Mouse (Mus musculus) intestine, embryonic 15.5 days (tissue): ENCODE measurements at regions not wholly inside any gene's neighbourhood (a gene's known extent, or its start where the extent isn't known, plus 50 kb on each side); places are given as distances from the start of the nearest gene placed in this dataset.

Source experiments
- ATAC-seq: fragments of 200-750 bp; cut with Nextera tagmentation; 2 replicates; pipeline ENCODE4 v1.8.0; 2017; ENCODE audit warnings: moderate TSS enrichment, moderate library complexity
- H3K27ac ChIP-seq: fragments of 300-500 bp; sonication (generic); 2 replicates; pipeline ENCODE4 v1.5.1; 2015; ENCODE audit warnings: mild to moderate bottlenecking, inconsistent platforms
- H3K27me3 ChIP-seq: fragments of 300-500 bp; sonication (generic); replicated peaks from 2 replicates; pipeline ENCODE4 v1.6.1; 2015; ENCODE audit warnings: inconsistent platforms
- H3K36me3 ChIP-seq: fragments of 300-500 bp; sonication (generic); 2 replicates; pipeline ENCODE4 v1.6.1; 2015; ENCODE audit warnings: inconsistent platforms
- H3K4me1 ChIP-seq: fragments of 300-500 bp; sonication (generic); replicated peaks from 2 replicates; pipeline ENCODE4 v1.6.1; 2015; ENCODE audit warnings: inconsistent platforms
- H3K4me2 ChIP-seq: fragments of 300-500 bp; sonication (generic); replicated peaks from 2 replicates; pipeline ENCODE4 v1.6.1; 2015; ENCODE audit warnings: mild to moderate bottlenecking, inconsistent platforms
- H3K4me3 ChIP-seq: fragments of 300-500 bp; sonication (generic); replicated peaks from 2 replicates; pipeline ENCODE4 v1.5.1; 2015; ENCODE audit warnings: inconsistent platforms
- H3K9ac ChIP-seq: fragments of 300-500 bp; sonication (generic); 2 replicates; pipeline ENCODE4 v1.6.1; 2015; ENCODE audit warnings: inconsistent platforms
- H3K9me3 ChIP-seq: fragments of 300-500 bp; sonication (generic); 2 replicates; pipeline ENCODE4 v1.6.1; 2016; ENCODE audit warnings: inconsistent platforms
- WGBS: fragments of 180-500 bp; shearing (Covaris S2); methylation state at CpG from one replicate; pipeline ENCODE4 v1.1.7; 2015; 5-methylcytosine and 5-hydroxymethylcytosine counted together

DNA sequence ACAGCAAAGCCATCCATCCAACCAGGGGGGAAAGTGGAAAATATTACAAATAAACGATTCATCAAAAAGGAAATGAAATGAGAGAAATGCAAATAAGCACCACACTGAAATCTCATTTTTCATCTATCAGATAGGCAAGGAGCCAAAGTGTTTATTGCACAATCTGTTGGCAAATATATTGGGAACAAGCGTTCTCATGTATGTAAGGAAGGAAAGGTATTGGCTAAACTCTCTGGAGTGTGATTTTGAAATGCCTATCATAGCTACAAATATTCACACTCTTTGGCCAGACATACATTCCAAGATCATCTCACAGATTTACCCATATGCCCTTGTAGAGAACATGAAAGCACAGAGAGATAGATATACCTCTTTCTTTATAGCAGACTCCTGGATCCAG lies 90.6 kb upstream of the Ppp1r12a start:
- Histone ChIP-seq H3K27me3 (no peaks in the 10 kb centered on the region), H3K4me3 (no peak overlapping the region), H3K9ac (no peak overlapping the region), H3K9me3 (no peaks in the 10 kb centered on the region), H3K4me1 (peaks cover 3% of the 10 kb centered on the region; the same call in 1 of the 2 replicates), H3K4me2 (no peak overlapping the region), H3K36me3 (no peaks in the 10 kb centered on the region), H3K27ac (no peak overlapping the region)
- ATAC-seq = no peak
- 77% methylated on average over 2 of the region's 2 CpGs for WGBS

DNA sequence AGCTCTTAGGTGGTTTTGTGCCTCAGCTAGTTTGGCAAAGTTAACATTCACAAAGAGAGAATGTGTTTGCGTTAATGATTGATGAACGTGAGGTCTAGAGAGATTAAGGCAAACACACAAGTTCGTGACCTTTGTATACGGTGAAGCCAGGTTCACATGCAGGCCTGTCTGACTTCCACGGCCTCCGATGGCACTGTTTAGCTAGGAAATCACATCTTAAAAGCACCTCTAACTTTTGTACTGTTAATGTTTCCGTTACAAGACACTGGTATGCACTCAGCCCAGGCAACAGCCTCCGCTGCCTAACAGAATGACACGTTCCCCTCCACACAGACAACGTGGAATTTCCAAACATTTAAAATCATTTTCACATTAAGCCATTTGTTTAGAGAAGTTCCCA lies 94.3 kb upstream of the Ppp1r12a start:
- H3K9me3 ChIP-seq = no peaks in the 10 kb centered on the region
- H3K27ac ChIP-seq = 0 out of 2 replicates have a peak overlapping the region, but pooled peaks have one; percentile 7
- no peaks in the 10 kb centered on the region for H3K27me3 ChIP-seq
- H3K4me3 ChIP-seq = no peak overlapping the region
- H3K36me3 ChIP-seq = no peaks in the 10 kb centered on the region
- peak; percentile 84 for ATAC-seq
- WGBS = 15% methylated on average over 10 of the region's 10 CpGs
- H3K4me2 ChIP-seq = peak overlapping the region; percentile 32
- H3K4me1 ChIP-seq = peaks cover 3% of the 10 kb centered on the region; the same call in 1 of the 2 replicates
- no peak overlapping the region for H3K9ac ChIP-seq

DNA sequence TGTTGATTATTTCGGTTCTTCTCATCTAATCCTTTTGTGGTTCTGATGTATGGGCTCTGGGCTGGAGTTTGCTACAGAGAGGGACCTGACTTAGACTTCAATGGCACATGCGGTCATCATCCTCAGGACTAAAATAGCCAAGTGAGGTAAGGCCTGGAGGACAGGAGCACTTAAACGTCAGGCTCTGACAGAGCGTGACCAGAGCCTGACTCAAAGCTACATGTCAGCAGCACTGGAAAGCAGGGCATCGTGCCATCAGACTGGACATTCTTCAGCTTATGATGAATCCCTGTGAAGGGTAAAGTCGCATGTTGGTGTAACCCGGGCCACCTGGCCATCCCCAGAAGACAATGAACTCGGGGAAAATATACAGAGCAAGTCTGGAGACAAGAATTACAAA lies 95.8 kb upstream of the Ppp1r12a start:
- ATAC-seq = no peak
- Histone ChIP-seq H3K36me3 (no peaks in the 10 kb centered on the region), H3K9me3 (no peaks in the 10 kb centered on the region), H3K4me3 (no peak overlapping the region), H3K4me1 (peaks cover 3% of the 10 kb centered on the region; the same call in 1 of the 2 replicates), H3K27ac (no peak overlapping the region), H3K9ac (no peak overlapping the region), H3K27me3 (no peaks in the 10 kb centered on the region), H3K4me2 (no peak overlapping the region)
- 80% methylated on average over 8 of the region's 8 CpGs for WGBS

DNA sequence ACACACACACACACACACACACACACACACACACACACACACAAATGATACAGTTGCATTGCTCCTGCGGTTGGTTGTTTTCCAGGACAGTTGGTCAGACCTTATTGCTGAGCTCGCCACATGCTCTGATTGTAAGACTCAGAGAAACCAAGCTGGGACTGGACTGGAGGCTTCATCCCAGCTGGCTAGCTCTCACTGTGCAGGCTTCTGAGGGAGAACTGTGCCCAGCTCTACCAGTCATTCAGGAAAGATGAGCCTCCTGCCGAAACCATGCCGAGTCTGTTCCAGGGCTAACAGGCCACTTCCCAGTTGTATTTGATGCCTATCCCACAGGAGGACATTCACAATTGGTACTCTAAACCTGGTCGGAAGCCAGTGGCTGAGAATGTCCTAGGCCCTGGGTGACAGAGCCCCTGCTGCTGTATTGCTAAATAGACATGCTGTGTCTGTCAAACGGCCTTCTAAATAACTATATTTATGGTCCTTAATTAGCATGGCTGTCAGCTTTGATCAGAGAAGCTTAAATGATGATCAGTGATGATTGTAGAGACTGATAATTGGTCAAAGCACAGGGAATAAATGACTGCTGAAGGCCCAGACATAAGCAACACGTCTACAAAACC lies 100.1 kb upstream of the Ppp1r12a start:
- H3K4me3 ChIP-seq = no peak overlapping the region
- H3K36me3 ChIP-seq = no peaks in the 10 kb centered on the region
- no peaks in the 10 kb centered on the region for H3K4me1 ChIP-seq
- H3K9ac ChIP-seq = no peak overlapping the region
- no peaks in the 10 kb centered on the region for H3K27me3 ChIP-seq
- H3K9me3 ChIP-seq = no peaks in the 10 kb centered on the region
- no peak overlapping the region for H3K4me2 ChIP-seq
- ATAC-seq = no peak
- 68% methylated on average over 7 of the region's 7 CpGs for WGBS
- no peak overlapping the region for H3K27ac ChIP-seq

DNA sequence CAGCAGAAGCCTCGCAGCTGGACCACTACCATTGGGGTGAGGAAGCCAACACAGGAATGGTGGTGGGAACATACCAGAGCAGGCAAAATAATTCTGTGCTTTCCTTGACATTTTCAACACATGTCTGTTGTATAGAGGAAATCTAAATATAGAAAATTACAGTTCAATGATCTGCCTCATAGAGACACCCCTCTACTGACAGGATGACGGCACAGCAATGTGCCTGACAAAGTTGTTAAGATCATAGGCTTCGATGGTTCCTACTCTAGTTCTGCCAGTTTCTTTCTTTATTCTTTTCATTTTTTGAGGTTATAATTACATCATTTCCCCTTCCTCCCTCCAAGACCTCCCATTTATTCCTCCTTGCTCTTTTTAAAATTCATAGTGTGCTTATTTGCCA lies 101.4 kb upstream of the Ppp1r12a start:
- ATAC-seq = no peak
- no peaks in the 10 kb centered on the region for H3K27me3 ChIP-seq
- no peak overlapping the region for H3K4me2 ChIP-seq
- no peak overlapping the region for H3K27ac ChIP-seq
- no peaks in the 10 kb centered on the region for H3K4me1 ChIP-seq
- 68% methylated on average over 3 of the region's 3 CpGs for WGBS
- H3K9me3 ChIP-seq = no peaks in the 10 kb centered on the region
- no peak overlapping the region for H3K9ac ChIP-seq
- no peaks in the 10 kb centered on the region for H3K36me3 ChIP-seq
- H3K4me3 ChIP-seq = no peak overlapping the region

DNA sequence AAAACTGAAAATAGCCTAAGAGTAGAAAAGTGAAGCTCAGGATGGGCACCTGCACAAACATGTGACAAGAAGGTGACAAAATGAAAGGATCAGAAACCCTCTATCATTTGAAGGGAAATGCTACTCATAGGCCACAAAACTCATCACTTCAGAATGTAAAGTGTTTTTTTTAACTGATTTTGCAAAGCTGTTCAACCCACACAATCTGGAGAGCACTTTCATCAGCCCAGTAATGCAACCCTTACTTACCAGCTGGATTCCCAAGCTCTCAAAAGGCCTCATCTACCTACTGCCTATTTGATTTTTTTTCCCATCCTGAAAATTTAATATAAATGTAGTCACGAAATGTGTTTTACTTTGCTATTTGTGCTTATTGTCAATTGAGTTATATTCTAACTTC lies 110.4 kb upstream of the Ppp1r12a start:
- Histone ChIP-seq H3K36me3 (no peaks in the 10 kb centered on the region), H3K4me1 (no peaks in the 10 kb centered on the region), H3K4me3 (no peak overlapping the region), H3K4me2 (no peak overlapping the region), H3K27ac (no peak overlapping the region), H3K9ac (no peak overlapping the region), H3K9me3 (no peaks in the 10 kb centered on the region), H3K27me3 (no peaks in the 10 kb centered on the region)
- 94% methylated on average over 1 of the region's 1 CpGs for WGBS
- no peak for ATAC-seq

DNA sequence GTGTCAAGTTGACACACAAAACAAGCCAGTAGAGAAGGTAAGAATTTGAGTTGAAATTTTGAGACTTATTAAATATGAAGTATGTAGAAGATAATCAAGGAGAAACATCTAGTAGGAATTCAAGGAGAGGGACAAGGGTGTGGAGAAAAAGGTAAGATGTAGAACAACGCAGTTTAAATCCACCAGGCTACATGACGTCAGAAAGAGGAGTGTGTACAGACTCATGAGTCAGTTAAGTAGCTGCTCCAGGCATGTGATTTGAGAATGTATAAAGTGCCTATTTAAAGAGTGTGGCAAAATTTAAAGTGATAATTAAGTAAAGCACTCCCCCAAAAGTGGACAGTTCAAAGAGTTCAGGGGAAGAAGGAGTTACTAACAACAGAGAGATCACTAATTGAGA lies 113.6 kb upstream of the Ppp1r12a start:
- no peaks in the 10 kb centered on the region for H3K36me3 ChIP-seq
- H3K4me3 ChIP-seq = no peak overlapping the region
- no peak overlapping the region for H3K27ac ChIP-seq
- H3K4me2 ChIP-seq = no peak overlapping the region
- ATAC-seq = no peak
- WGBS = 79% methylated on average over 2 of the region's 2 CpGs
- no peaks in the 10 kb centered on the region for H3K27me3 ChIP-seq
- no peak overlapping the region for H3K9ac ChIP-seq
- H3K9me3 ChIP-seq = no peaks in the 10 kb centered on the region
- H3K4me1 ChIP-seq = no peaks in the 10 kb centered on the region

DNA sequence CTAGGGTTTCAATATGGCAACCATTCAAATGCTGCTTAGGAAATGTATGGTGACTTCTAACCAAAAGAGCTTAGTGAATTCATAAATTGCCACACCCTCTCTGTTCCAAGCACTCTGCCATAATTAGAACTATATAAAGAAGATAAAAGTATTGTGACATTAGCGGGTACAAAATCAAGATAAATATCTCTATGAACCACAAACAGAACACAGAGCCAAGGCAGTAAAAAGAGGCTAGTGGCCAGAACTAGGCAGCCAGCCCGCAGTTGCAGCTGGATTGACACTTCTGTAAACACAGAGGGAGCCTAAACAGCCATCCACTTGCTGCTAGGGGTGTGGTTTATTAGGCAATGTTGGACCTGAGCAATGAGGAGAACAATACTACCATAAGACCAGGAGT lies 118.5 kb upstream of the Ppp1r12a start:
- H3K4me3 ChIP-seq = no peak overlapping the region
- H3K4me1 ChIP-seq = no peaks in the 10 kb centered on the region
- H3K36me3 ChIP-seq = no peaks in the 10 kb centered on the region
- no peak for ATAC-seq
- H3K9me3 ChIP-seq = no peaks in the 10 kb centered on the region
- no peak overlapping the region for H3K4me2 ChIP-seq
- WGBS = 21% methylated on average over 2 of the region's 2 CpGs
- no peak overlapping the region for H3K27ac ChIP-seq
- no peaks in the 10 kb centered on the region for H3K27me3 ChIP-seq
- no peak overlapping the region for H3K9ac ChIP-seq

DNA sequence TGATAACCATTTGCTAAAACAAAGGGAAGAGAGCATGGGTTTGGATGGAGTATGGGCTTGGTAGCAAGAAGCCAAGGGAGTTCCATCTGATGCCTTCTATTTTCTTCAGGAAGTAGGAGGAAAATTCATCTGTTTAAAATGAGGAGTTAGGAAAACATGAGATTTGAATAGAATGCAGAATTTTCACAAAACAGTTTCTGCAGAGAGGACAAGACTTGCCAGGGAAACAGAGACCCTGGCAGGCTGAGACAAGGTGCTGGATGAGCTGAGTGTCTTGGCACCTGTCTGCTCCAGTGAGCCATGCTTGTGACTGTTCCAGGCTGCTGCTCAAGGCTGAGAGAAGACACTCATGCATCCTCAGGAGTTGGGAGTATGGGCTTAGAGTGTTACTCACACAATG lies 122.0 kb upstream of the Ppp1r12a start:
- H3K27ac ChIP-seq = no peak overlapping the region
- H3K9me3 ChIP-seq = no peaks in the 10 kb centered on the region
- no peaks in the 10 kb centered on the region for H3K4me1 ChIP-seq
- no peaks in the 10 kb centered on the region for H3K36me3 ChIP-seq
- H3K4me3 ChIP-seq = no peak overlapping the region
- H3K4me2 ChIP-seq = no peak overlapping the region
- no peaks in the 10 kb centered on the region for H3K27me3 ChIP-seq
- ATAC-seq = no peak
- no peak overlapping the region for H3K9ac ChIP-seq

DNA sequence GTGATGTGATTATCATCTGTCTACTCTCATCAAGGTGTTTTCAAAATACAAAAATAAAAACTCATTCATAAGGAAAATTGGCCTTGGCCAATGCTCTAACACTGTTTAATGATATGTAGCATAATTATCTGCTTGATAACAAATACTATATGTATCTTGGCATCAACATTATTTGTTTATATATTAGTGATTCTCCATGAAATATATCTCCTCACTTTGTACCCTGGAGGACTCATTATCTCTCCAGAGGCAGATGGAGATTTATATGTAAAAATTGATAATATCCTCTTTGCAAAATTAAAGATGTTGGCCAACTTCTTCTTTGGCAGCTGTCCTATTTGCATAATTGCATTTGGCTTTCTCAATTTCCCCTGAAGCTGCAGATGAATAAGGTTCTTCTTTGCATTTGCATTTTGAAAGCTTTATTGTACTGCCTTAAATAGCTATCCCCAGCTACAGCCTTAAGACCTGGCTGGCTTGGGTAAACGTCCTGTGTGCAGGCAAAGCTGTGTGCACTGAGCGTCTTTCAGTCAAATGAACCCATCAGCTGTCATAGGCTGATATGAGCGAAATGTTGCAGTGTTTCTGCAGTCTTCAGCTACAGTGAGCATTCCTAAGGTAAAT lies 124.7 kb upstream of the Otogl start:
- Histone ChIP-seq H3K4me2 (no peak overlapping the region), H3K9me3 (no peaks in the 10 kb centered on the region), H3K27me3 (no peaks in the 10 kb centered on the region), H3K27ac (no peak overlapping the region), H3K4me3 (no peak overlapping the region), H3K9ac (no peak overlapping the region), H3K4me1 (no peaks in the 10 kb centered on the region), H3K36me3 (no peaks in the 10 kb centered on the region)
- no peak for ATAC-seq
- WGBS = 66% methylated on average over 3 of the region's 3 CpGs

DNA sequence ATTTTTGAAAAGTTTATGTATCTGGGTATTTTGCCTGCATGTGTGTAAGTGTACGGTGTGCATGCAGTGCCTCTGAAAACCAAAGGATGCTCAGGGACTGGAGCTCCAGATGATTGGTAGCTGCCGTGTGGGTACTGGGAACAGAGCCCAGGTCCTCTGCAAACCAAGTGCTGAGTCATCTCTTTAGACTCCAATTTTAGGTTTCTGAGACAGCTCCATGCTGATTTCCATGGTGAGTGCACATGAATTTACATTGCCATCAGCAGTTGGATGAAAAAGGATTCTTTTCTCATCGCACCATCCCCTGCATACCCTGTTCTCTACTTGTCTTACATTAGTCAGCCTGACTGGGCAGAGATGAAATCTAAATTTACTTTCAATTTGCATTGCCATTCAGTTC lies 122.1 kb upstream of the Otogl start:
- Histone ChIP-seq H3K4me2 (no peak overlapping the region), H3K27ac (no peak overlapping the region), H3K36me3 (no peaks in the 10 kb centered on the region), H3K9me3 (no peaks in the 10 kb centered on the region), H3K4me3 (no peak overlapping the region), H3K27me3 (no peaks in the 10 kb centered on the region), H3K4me1 (no peaks in the 10 kb centered on the region), H3K9ac (no peak overlapping the region)
- ATAC-seq = no peak
- 91% methylated on average over 3 of the region's 3 CpGs for WGBS

DNA sequence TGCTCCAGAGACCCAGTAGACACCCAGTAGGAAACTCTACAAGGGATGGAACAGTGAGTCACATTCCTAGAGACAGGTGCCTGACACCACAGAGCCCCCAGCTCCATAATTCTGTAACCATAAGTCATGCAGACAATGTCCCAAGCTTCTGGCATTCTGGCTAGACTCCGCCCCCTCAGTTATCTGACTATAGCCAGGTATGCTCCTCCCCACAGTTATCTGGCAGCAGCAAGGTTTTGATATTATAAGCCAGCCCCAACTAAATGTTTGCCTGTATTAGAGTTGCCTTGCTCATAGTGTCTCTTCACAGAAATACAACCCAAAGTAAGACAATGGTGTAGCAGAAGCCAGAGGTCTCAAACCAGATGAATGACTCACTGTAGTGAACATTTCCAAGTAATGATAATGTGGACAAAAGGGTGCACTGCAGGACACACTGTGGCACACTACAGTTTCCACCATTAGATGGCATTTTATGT lies 121.4 kb upstream of the Otogl start:
- no peak for ATAC-seq
- WGBS = 93% methylated on average over 1 of the region's 1 CpGs
- no peak overlapping the region for H3K9ac ChIP-seq

DNA sequence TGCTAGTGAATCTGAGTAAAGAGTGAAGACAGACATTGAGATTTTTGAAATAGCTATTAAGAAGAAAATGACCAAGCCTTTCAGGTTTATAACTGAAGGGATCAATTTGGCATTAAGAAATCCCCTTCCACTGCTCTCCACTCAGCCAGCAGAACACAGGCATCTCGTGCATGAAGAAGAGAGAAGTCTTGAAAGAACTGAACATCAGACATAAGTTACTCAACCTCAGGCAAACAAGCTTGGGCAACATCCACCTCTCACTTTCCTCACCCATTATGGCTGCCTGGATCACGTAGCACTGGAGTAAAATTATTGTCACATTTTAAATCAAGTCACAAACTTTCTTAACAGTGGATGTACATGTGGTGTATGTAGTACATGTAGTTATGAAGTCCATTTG lies 115.6 kb upstream of the Otogl start:
- H3K27ac ChIP-seq = no peak overlapping the region
- no peak for ATAC-seq
- H3K4me3 ChIP-seq = no peak overlapping the region
- no peak overlapping the region for H3K4me2 ChIP-seq
- no peaks in the 10 kb centered on the region for H3K4me1 ChIP-seq
- no peaks in the 10 kb centered on the region for H3K27me3 ChIP-seq
- 77% methylated on average over 2 of the region's 2 CpGs for WGBS
- H3K36me3 ChIP-seq = no peaks in the 10 kb centered on the region
- no peak overlapping the region for H3K9ac ChIP-seq
- no peaks in the 10 kb centered on the region for H3K9me3 ChIP-seq

More for the DNA sequence above, 121.4 kb upstream of the Otogl start:
- H3K4me1 ChIP-seq = no peaks in the 10 kb centered on the region
- no peaks in the 10 kb centered on the region for H3K9me3 ChIP-seq
- no peak overlapping the region for H3K27ac ChIP-seq
- H3K36me3 ChIP-seq = no peaks in the 10 kb centered on the region
- H3K4me3 ChIP-seq = no peak overlapping the region
- no peaks in the 10 kb centered on the region for H3K27me3 ChIP-seq
- no peak overlapping the region for H3K4me2 ChIP-seq
